Mouse (Mus musculus): ENCODE data around the gene D930020B18Rik.

Gene D930020B18Rik

DNA sequence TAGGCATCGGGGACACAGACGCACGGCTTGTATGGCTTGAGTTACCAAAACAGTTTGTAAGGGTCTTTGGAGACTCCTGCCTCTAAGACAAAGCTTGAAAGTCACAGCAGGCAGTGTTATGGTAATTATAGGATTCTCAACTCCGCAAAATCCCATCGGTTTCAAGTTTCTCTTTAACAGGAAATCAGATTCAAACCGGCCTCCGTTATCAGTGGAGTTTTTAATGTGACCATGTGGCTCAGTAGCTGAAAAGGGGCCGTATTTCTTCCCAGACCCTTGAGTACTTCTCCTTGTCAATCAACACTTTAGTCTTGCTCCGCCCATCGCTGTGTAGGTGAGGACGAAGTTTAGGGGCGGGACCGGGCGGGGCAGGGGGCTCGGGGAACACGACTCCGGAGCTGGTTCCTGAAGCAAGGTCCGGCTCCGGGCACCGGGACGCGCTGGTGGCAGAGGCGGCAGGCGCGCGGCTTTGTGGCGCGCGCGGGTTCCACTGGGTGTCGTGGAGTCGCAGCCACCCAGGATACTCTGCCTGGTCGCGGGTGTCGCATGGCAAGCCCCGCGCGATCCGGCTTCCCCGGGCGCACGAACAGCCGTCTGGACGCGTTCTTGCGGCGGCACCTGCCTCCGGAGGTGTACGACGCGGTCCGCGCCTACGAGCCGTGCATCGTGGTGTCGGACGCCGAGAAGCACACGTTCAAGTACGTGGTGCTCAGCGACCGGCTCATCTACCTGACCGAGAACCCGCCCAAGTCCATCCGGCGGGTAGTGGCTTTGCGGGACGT, at the start of gene D930020B18Rik:
D930020B18Rik (plus strand) TSS at position 317 of the 782 bp plus-strand sequence.
- DNase-seq (ENCODE audit: extremely low read depth, low read depth) = peak; percentile 78

- DNase-seq (ENCODE audit: extremely low read depth, low read depth) = no peak
Measured at GRCm38 (mm10) chr10:121596580-121596979, 44.8 kb upstream of the D930020B18Rik start.

- DNase-seq (ENCODE audit: extremely low read depth, low read depth) = no peak
Measured at GRCm38 (mm10) chr10:121601272-121601671, 40.1 kb upstream of the D930020B18Rik start.

GRCm38 (mm10) chr10:121603556-121603955, 37.8 kb upstream of the D930020B18Rik start:
- DNase-seq (ENCODE audit: extremely low read depth, low read depth) = no peak

DNA sequence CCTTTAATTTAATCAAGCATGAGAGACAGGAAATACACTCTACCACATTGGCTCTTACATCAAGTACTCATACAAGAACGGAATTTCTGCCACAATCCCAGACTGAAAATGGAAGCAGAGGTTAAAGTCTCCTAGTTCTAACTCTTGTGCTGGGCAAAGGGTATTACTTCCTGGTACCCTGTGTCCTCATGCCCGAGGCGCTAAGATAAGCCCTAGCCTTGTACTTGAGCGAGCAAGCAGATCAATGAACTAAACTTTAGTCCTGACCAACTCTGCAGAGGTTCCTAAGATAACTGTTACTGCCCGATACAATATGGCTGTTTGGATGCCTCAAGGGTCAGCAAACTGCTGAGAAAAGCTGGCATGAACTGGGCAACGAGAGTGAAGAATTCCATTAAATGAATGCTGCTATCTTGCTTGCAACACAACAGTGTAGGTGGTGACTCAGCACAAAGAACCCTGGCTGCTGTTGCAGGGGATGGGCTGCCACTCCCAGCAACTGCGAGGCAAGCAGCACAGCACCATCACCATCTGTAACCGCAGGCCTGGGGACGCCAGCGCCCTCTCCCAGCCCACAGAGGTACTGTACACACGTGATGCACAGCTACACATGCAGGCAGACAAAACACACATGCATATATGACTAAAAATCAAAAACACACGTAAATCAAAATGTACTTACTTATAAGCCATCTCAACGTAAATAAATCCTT, 36.6 kb upstream of the D930020B18Rik start:
- DNase-seq (ENCODE audit: extremely low read depth, low read depth) = no peak

GRCm38 (mm10) chr10:121608177-121608576, 33.2 kb upstream of the D930020B18Rik start:
- no peak for DNase-seq (ENCODE audit: extremely low read depth, low read depth)

DNA sequence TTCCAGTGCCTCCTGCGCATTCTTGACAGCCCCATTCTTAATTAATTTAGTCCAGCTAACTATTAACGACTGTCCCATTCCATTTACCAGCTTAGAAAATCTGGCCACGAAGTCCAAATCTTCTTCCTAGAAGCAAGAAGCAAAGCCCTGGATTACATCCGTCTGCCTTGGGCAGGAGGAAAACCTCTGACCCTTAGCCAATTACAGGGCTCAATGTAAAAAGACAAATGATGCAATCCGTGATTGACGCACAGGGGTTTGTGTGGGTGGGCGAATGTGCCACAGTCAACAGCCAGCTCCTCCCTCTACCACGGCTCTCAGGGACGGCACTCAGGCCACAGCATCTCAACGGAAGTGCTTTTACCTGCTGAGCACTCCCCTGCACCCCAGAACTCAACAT, 29.8 kb upstream of the D930020B18Rik start:
- DNase-seq (ENCODE audit: extremely low read depth, low read depth) = no peak

DNA sequence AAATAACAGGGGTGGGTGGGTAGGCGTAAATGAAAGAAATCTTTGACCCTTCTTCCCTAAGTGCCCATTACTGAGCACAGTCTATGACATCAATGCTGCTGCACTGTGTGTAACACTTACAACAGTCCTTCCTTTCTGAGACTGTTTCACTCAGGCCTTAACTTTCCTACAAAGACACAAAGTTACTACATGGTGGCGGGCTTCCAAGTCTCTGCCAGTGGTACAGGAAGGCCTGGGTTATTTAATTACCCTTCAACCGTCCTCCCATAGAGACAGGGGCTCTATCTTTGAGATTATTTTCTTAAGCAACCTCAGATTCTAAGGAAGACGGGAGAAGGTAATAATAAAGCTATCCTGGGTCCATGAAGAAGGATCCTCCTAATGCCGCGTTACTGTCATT, 28.9 kb upstream of the D930020B18Rik start:
- no peak for DNase-seq (ENCODE audit: extremely low read depth, low read depth)

- DNase-seq (ENCODE audit: extremely low read depth, low read depth) = no peak
Measured at GRCm38 (mm10) chr10:121613570-121613969, 27.8 kb upstream of the D930020B18Rik start.

GRCm38 (mm10) chr10:121615146-121615870, 26.1 kb upstream of the D930020B18Rik start:
- no peak for DNase-seq (ENCODE audit: extremely low read depth, low read depth)

DNA sequence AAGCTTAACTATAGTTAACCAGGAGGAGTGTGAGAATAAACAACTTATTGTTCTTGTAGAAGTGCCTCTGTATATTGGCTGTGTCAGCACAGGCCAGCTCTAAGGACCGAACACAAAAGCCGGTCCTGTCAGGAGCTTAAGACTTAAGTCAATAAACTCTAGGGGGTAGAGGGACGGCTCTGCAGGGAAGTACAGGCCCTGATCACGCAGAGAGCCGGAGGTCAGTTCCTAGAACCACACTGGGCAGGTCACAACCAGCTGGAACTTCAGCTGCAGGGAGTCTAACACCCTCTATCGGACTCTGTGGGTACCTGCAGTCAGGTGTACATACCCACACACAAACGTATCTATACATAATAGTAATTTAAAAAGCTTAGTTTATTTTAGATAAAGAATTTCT, 25.5 kb upstream of the D930020B18Rik start:
- DNase-seq (ENCODE audit: extremely low read depth, low read depth) = no peak

- DNase-seq (ENCODE audit: extremely low read depth, low read depth) = no peak
Measured at GRCm38 (mm10) chr10:121622431-121622830, 19.0 kb upstream of the D930020B18Rik start.

- no peak for DNase-seq (ENCODE audit: extremely low read depth, low read depth)
Measured at GRCm38 (mm10) chr10:121623670-121624069, 17.7 kb upstream of the D930020B18Rik start.

- DNase-seq (ENCODE audit: extremely low read depth, low read depth) = no peak
Measured at GRCm38 (mm10) chr10:121625006-121625405, 16.4 kb upstream of the D930020B18Rik start.

DNA sequence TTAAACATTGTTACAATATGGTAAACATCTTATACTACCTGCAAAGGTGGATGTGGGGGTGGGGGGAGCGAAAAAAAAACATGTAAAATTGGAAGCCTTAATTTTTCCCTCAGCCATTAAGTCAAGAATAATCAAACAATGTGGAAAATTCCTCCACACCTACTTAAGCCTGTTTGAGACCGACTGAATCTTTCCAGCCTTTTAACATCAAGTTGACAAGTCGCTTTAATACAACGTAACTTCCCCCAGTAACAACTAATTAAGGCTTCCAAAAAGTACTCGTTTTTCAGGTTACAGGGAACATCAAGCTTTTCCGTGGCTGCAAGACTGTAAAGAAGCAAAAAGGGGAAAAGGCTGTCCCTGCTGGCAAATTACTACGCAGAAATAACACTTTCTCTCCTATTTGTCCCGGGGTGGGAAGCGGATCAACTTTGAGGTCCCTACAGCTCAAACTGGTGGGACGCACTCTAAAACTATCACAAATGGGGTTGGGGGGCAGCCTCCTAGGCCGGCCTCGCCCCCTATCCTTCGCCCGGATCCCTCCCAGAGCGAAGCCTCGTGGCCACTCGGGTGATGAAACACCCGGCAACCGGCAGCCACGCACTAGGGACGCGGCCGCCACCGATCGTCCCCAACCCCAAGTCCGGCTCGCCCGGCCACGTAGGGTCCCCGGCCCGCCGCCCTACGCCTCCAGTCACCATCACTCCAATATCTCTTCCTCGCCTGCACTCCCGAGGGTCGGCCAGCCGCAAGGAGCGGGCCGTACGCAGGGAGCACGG, 15.8 kb upstream of the D930020B18Rik start:
- peak; percentile 50 for DNase-seq (ENCODE audit: extremely low read depth, low read depth)

DNA sequence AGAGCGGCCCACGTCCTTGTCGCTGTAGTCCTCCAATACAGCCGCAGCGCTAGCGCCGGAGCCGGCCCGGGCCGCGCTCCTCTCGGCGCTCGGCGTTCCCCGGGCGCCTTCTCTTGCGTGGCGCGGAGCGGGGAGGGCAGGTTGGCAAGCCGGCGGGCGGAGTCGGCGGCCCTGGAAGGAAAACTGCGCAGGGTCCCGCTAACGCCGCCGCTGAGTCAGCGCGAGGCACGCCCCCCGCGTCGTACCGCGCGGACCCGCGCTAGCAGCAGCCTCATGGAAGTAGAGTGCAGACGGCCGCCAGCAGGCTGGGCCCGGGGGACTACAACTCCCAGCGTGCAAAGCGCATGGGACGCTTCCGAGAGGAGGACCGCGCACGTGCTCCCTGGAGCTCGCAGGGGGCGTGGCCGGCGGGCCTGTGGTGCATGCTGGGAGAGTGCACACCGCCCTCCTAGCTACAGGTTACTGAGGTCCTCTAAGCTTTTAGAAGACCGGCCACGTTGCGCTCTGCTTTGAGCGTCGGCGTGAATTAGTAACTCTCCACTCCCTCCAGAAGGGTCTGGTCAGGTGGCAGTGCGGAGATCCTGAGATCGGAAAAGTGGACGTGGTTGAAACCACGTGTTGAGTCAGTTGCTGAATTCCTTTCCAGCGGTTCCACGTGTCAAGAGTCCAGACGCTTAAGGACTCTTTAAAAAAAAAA, 15.1 kb upstream of the D930020B18Rik start, which contains the start of gene Xpot:
Xpot (minus strand) TSS at position 147 of the 697 bp plus-strand sequence.
- peak; percentile 91 for DNase-seq (ENCODE audit: extremely low read depth, low read depth)

GRCm38 (mm10) chr10:121627216-121627852, 14.1 kb upstream of the D930020B18Rik start:
- no peak for DNase-seq (ENCODE audit: extremely low read depth, low read depth)

DNA sequence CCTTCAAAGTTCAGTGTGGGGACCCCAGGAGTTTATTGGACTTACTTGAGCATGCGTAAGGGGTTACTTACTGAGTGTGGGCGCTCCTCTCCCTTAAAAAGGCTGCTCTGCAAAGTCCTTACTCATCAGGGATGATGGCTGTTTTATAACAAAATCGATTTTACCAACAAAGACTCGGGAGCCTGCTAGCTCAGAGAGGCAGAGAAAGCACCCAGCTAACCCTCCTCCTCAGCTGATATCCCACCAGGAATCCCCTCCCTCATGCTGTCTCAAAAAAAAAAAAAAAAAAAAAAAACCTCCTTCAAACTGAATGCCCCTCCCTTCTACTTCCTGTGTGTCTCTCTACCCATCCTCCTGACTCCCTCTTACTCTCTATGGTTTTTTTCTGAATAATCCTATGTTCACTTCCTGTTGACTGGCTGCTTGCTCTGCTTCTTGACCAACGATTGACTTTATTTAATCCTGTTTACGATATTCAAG, 12.8 kb upstream of the D930020B18Rik start:
- peak; percentile 77 for DNase-seq (ENCODE audit: extremely low read depth, low read depth)

DNA sequence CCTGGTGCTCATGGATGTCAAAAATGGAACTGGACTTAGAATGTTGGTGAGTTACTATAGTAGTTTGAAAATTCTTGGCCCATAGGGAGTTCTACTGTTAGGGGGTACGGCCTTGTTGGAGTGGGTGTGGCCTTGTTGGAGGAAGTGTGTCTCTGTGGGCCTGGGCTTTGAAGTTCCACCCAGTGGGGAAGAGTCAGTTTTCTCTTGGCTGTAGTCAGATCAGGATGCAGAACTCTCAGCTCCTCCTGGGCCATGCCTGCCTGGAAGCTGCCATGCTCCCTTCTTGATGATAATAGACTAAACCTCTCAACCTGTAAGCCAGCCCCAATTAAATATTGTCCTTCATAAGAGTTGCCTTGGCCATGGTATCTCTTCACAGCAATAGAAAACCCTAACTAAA, 7.2 kb upstream of the D930020B18Rik start:
- DNase-seq (ENCODE audit: extremely low read depth, low read depth) = peak; percentile 49

GRCm38 (mm10) chr10:121636276-121636675, 5.1 kb upstream of the D930020B18Rik start:
- no peak for DNase-seq (ENCODE audit: extremely low read depth, low read depth)
